Mouse (Mus musculus): ENCODE results near the gene Gcnt4. TPM values are rescaled to one million over a fixed set of nuclear protein-coding genes. Genes with fewer than 3 reads are reported as not detected.

Gene Gcnt4
- polyA plus RNA-seq, 1 experiment from 2014 or later: 0.08 TPM

Other genes with a start within 250 kb of the Gcnt4 start
- gene Ankrd31, start 176.4 kb upstream of the Gcnt4 start, polyA plus RNA-seq (2014; fragmentation: Nextera tagmentation; extraction: Ambion mirVana): 0.23 TPM in 1 of 2 replicates, not detected in the other
- gene 1700029F12Rik, start 109.7 kb downstream of the Gcnt4 start, polyA plus RNA-seq (2014; fragmentation: Nextera tagmentation; extraction: Ambion mirVana): not detected in 2 replicates
- 38.3 and 46.3 TPM in 2 replicates for gene Fam169a, start 142.6 kb downstream of the Gcnt4 start, polyA plus RNA-seq (2014; fragmentation: Nextera tagmentation; extraction: Ambion mirVana)
- 0.60 and 1.2 TPM in 2 replicates for gene Gm6169, start 174.5 kb downstream of the Gcnt4 start, polyA plus RNA-seq (2014; fragmentation: Nextera tagmentation; extraction: Ambion mirVana)
- 30.3 and 33.5 TPM in 2 replicates for gene Gfm2, start 213.2 kb downstream of the Gcnt4 start, polyA plus RNA-seq (2014; fragmentation: Nextera tagmentation; extraction: Ambion mirVana)
- gene Nsa2, start 213.2 kb downstream of the Gcnt4 start, polyA plus RNA-seq (2014; fragmentation: Nextera tagmentation; extraction: Ambion mirVana): 40.1 and 44.4 TPM in 2 replicates